Mouse (Mus musculus) heart, embryonic 11.5 days (tissue): Measurements from ENCODE around the gene Dnttip1. TPM values are rescaled to one million over a fixed set of nuclear protein-coding genes. Genes with fewer than 3 reads are reported as not detected.

Source experiments
- ATAC-seq: fragments of 200-750 bp; cut with Nextera tagmentation; replicated peaks from 2 replicates; pipeline ENCODE4 v1.8.0; 2017; ENCODE audit warnings: moderate library complexity; ENCODE audit not compliant: insufficient number of reproducible peaks, low FRiP score, low TSS enrichment
- H3K27ac ChIP-seq: fragments of 300-500 bp; sonication (generic); 2 replicates; pipeline ENCODE4 v1.5.1; 2014; ENCODE audit warnings: mild to moderate bottlenecking, low read depth, low read length
- H3K27me3 ChIP-seq: fragments of 300-500 bp; sonication (generic); 2 replicates; pipeline ENCODE4 v1.6.1; 2014; ENCODE audit warnings: mild to moderate bottlenecking, low read length, mixed read lengths; ENCODE audit not compliant: control insufficient read depth, insufficient read depth
- H3K36me3 ChIP-seq: fragments of 300-500 bp; sonication (generic); 2 replicates; pipeline ENCODE4 v1.6.1; 2014; ENCODE audit warnings: mild to moderate bottlenecking, low read length, moderate library complexity, mixed read lengths; ENCODE audit not compliant: control insufficient read depth, insufficient read depth
- H3K4me1 ChIP-seq: fragments of 300-500 bp; sonication (generic); 2 replicates; pipeline ENCODE4 v1.6.1; 2014; ENCODE audit warnings: low read length; ENCODE audit not compliant: control insufficient read depth, insufficient read depth
- H3K4me2 ChIP-seq: fragments of 300-500 bp; sonication (generic); 2 replicates; pipeline ENCODE4 v1.6.1; 2014; ENCODE audit warnings: mild to moderate bottlenecking, moderate library complexity
- H3K4me3 ChIP-seq: fragments of 300-500 bp; sonication (generic); 2 replicates; pipeline ENCODE4 v1.5.1; 2014; ENCODE audit warnings: low read depth, low read length
- H3K9ac ChIP-seq: fragments of 300-500 bp; sonication (generic); 2 replicates; pipeline ENCODE4 v1.6.1; 2014; ENCODE audit warnings: mild to moderate bottlenecking, low read depth, low read length, moderate library complexity
- H3K9me3 ChIP-seq: fragments of 300-500 bp; sonication (generic); replicated peaks from 2 replicates; pipeline ENCODE4 v1.6.1; 2016; ENCODE audit warnings: low read length; ENCODE audit not compliant: control insufficient read depth
- WGBS: fragments of 180-500 bp; shearing (Covaris S2); extraction: QIAGEN DNeasy Blood & Tissue Kit; methylation state at CpG from one replicate; pipeline ENCODE4 v1.1.7; 2014; ENCODE audit not compliant: insufficient replicate concordance; 5-methylcytosine and 5-hydroxymethylcytosine counted together
- polyA plus RNA-seq: library from polyadenylated mRNA; unstranded; fragments of >200 nt; fragmentation: Nextera tagmentation; extraction: Ambion mirVana; gene quantifications from 2 replicates; pipeline ENCODE4 v1.2.1, GENCODE M21; 2014

Gene Dnttip1
- polyA plus RNA-seq, 1 experiment from 2014 or later, result 57.3 TPM

- Histone ChIP-seq H3K36me3 (no peaks in the 10 kb centered on the region), H3K4me3 (no peak overlapping the region), H3K9ac (no peak overlapping the region), H3K27me3 (no peaks in the 10 kb centered on the region), H3K27ac (no peak overlapping the region), H3K9me3 (no peaks in the 10 kb centered on the region), H3K4me2 (no peak overlapping the region), H3K4me1 (peaks cover under 1% of the 10 kb centered on the region; the same call in 1 of the 2 replicates)
- WGBS, result 53% methylated on average over 7 of the region's 7 CpGs
- no peak for ATAC-seq
Measured at GRCm38 (mm10) chr2:164739876-164740275, 5.9 kb upstream of the Dnttip1 start.

GRCm38 (mm10) chr2:164744987-164745386, 796 bp upstream of the Dnttip1 start:
- Histone ChIP-seq H3K4me1 (peaks cover 12% of the 10 kb centered on the region), H3K36me3 (peaks cover 4% of the 10 kb centered on the region; the same call in 1 of the 2 replicates), H3K27me3 (no peaks in the 10 kb centered on the region), H3K27ac (no peak overlapping the region), H3K4me2 (peak overlapping the region; percentile 87), H3K9me3 (no peaks in the 10 kb centered on the region), H3K9ac (peak overlapping the region; percentile 91), H3K4me3 (peak overlapping the region; percentile 75)
- no peak for ATAC-seq
- 69% methylated on average over 13 of the region's 13 CpGs for WGBS

GRCm38 (mm10) chr2:164746693-164747092, 910 bp downstream of the Dnttip1 start:
- ATAC-seq, result no peak
- H3K27ac ChIP-seq, result no peak overlapping the region
- WGBS, result 44% methylated on average over 8 of the region's 8 CpGs

DNA sequence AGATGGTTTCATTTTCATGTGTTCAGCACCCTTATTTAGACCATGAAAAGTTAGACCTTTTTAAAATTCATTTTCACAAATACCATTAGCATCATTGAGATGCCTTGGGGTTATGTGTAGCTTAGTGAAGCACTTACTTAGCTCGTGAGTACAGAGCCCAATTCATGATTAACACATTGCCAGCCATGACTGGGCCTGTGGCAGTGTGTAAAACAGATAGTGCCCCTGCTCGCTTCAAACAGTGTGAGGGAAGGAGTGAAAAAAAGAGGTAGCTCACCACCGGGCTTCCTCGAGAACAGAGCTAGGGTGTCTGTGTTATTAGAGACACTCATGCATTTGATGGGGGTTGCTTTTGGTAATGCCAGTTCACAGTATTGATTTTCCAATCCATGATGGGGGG, 2.4 kb downstream of the Dnttip1 start:
- WGBS, result 81% methylated on average over 4 of the region's 4 CpGs
- no peak overlapping the region for H3K4me3 ChIP-seq
- no peak for ATAC-seq

More at GRCm38 (mm10) chr2:164746693-164747092, 910 bp downstream of the Dnttip1 start:
- Histone ChIP-seq H3K4me3 (peak overlapping the region; percentile 75), H3K27me3 (no peaks in the 10 kb centered on the region), H3K9me3 (no peaks in the 10 kb centered on the region), H3K36me3 (peaks cover 7% of the 10 kb centered on the region; the same call in 1 of the 2 replicates), H3K4me2 (peak overlapping the region; percentile 87), H3K9ac (peak overlapping the region; percentile 91), H3K4me1 (peaks cover 12% of the 10 kb centered on the region)

GRCm38 (mm10) chr2:164748991-164749390, 3.2 kb downstream of the Dnttip1 start:
- no peak overlapping the region for H3K4me3 ChIP-seq
- ATAC-seq, result no peak
- peaks cover 12% of the 10 kb centered on the region for H3K4me1 ChIP-seq
- H3K9ac ChIP-seq, result no peak overlapping the region
- peaks cover 7% of the 10 kb centered on the region for H3K36me3 ChIP-seq
- WGBS, result 92% methylated on average over 6 of the region's 6 CpGs
- no peaks in the 10 kb centered on the region for H3K27me3 ChIP-seq
- no peak overlapping the region for H3K27ac ChIP-seq
- no peaks in the 10 kb centered on the region for H3K9me3 ChIP-seq
- H3K4me2 ChIP-seq, result no peak overlapping the region

More for the DNA sequence above, 2.4 kb downstream of the Dnttip1 start:
- no peak overlapping the region for H3K27ac ChIP-seq
- H3K4me2 ChIP-seq, result no peak overlapping the region
- H3K36me3 ChIP-seq, result peaks cover 7% of the 10 kb centered on the region
- no peak overlapping the region for H3K9ac ChIP-seq
- H3K27me3 ChIP-seq, result no peaks in the 10 kb centered on the region
- peaks cover 12% of the 10 kb centered on the region for H3K4me1 ChIP-seq
- no peaks in the 10 kb centered on the region for H3K9me3 ChIP-seq

GRCm38 (mm10) chr2:164752454-164752853, 6.7 kb downstream of the Dnttip1 start:
- no peak for ATAC-seq
- no peak overlapping the region for H3K27ac ChIP-seq
- peaks cover 29% of the 10 kb centered on the region for H3K36me3 ChIP-seq
- WGBS, result 92% methylated on average over 2 of the region's 2 CpGs
- no peaks in the 10 kb centered on the region for H3K9me3 ChIP-seq
- no peak overlapping the region for H3K4me3 ChIP-seq
- no peak overlapping the region for H3K9ac ChIP-seq
- H3K4me1 ChIP-seq, result peaks cover 10% of the 10 kb centered on the region
- no peaks in the 10 kb centered on the region for H3K27me3 ChIP-seq
- no peak overlapping the region for H3K4me2 ChIP-seq

- H3K4me3 ChIP-seq, result no peak overlapping the region
- H3K9me3 ChIP-seq, result no peaks in the 10 kb centered on the region
- H3K4me2 ChIP-seq, result no peak overlapping the region
- H3K36me3 ChIP-seq, result peaks cover 33% of the 10 kb centered on the region
- ATAC-seq, result no peak
- no peaks in the 10 kb centered on the region for H3K27me3 ChIP-seq
- no peak overlapping the region for H3K9ac ChIP-seq
- peak overlapping the region; percentile 91 for H3K27ac ChIP-seq
- 77% methylated on average over 11 of the region's 11 CpGs for WGBS
- peaks cover 10% of the 10 kb centered on the region for H3K4me1 ChIP-seq
Measured at GRCm38 (mm10) chr2:164754105-164754504, 8.3 kb downstream of the Dnttip1 start.

GRCm38 (mm10) chr2:164754800-164755199, 9.0 kb downstream of the Dnttip1 start:
- no peaks in the 10 kb centered on the region for H3K9me3 ChIP-seq
- peak overlapping the region; percentile 35; the same call in 1 of the 2 replicates for H3K9ac ChIP-seq
- ATAC-seq, result no peak
- no peak overlapping the region for H3K4me3 ChIP-seq
- 58% methylated on average over 2 of the region's 2 CpGs for WGBS
- H3K36me3 ChIP-seq, result peaks cover 36% of the 10 kb centered on the region
- H3K4me2 ChIP-seq, result peak overlapping the region; percentile 20; the same call in 1 of the 2 replicates
- H3K4me1 ChIP-seq, result peaks cover 10% of the 10 kb centered on the region
- H3K27ac ChIP-seq, result peak overlapping the region; percentile 91
- H3K27me3 ChIP-seq, result no peaks in the 10 kb centered on the region

- no peaks in the 10 kb centered on the region for H3K27me3 ChIP-seq
- no peak for ATAC-seq
- peaks cover 48% of the 10 kb centered on the region for H3K36me3 ChIP-seq
- H3K27ac ChIP-seq, result no peak overlapping the region
- H3K4me2 ChIP-seq, result no peak overlapping the region
- H3K9ac ChIP-seq, result no peak overlapping the region
- H3K4me3 ChIP-seq, result no peak overlapping the region
- WGBS, result 90% methylated on average over 8 of the region's 11 CpGs
- no peaks in the 10 kb centered on the region for H3K9me3 ChIP-seq
- H3K4me1 ChIP-seq, result peaks cover 10% of the 10 kb centered on the region
Measured at GRCm38 (mm10) chr2:164757841-164758240, 12.1 kb downstream of the Dnttip1 start.
